Mouse (Mus musculus) retina, postnatal 7 days (tissue): ENCODE measurements around the gene Abhd16a.

Experiments used
- DNase-seq: peaks from one replicate; pipeline ENCODE4 v3.0.0-alpha.2; 2012; ENCODE audit warnings: low read depth, low spot score

Abhd16a gene

DNA sequence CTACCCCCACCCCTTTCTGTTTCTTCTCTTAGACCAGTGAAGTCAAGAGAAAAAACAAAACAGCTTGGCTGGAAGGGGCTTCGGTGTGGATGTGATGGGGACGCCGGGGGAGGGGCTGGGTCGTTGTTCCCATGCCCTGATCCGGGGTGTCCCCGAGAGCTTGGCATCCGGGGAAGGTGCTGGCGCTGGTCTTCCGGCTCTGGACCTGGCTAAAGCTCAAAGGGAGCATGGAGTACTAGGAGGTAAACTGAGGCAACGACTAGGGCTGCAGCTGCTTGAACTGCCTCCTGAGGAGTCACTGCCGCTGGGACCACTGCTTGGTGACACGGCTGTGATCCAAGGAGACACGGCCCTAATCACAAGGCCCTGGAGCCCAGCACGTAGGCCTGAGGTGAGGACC is 29.0 kb upstream of the Abhd16a start:
- no peak for DNase-seq

- no peak for DNase-seq
These were observed 28.2 kb upstream of the Abhd16a start for GRCm38 (mm10) chr17:35060737-35061297.

GRCm38 (mm10) chr17:35061299-35061698 is 27.8 kb upstream of the Abhd16a start:
- no peak for DNase-seq

- DNase-seq: no peak
These were observed 25.6 kb upstream of the Abhd16a start for GRCm38 (mm10) chr17:35063466-35063865.

- no peak for DNase-seq
These were observed 24.6 kb upstream of the Abhd16a start for GRCm38 (mm10) chr17:35064378-35064877.

GRCm38 (mm10) chr17:35064951-35065947 is 23.8 kb upstream of the Abhd16a start, which contains the start of gene Ly6g6c:
Gene Ly6g6c, plus strand, starts transcription at chr17:35065388.
- DNase-seq: no peak

DNA sequence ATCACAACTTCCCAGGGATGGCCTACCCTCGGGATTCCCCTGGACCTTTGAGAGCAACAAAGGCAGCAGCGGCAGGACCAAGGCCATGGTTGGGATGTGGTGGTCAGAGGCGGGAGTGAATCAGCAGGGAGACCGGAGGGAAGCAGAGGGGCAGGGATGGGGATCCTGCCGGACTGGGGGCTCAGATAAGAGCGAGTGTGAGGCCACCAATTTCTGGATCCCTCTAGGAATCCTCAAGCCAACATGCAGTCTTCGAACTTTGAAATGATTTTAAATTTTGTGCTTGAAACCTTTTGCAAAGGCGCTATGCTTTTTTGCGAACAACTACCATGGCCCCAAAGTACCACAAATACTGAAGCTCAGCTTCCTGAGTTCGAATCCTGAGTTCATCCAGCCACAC is 23.0 kb upstream of the Abhd16a start, which contains the start of gene Mpig6b:
Gene Mpig6b (minus strand): TSS at position 101 of the 400 bp plus-strand sequence.
- no peak for DNase-seq

GRCm38 (mm10) chr17:35068213-35068914 is 20.7 kb upstream of the Abhd16a start:
- no peak for DNase-seq

- DNase-seq: no peak
These were observed 18.4 kb upstream of the Abhd16a start for GRCm38 (mm10) chr17:35070556-35071229.

DNA sequence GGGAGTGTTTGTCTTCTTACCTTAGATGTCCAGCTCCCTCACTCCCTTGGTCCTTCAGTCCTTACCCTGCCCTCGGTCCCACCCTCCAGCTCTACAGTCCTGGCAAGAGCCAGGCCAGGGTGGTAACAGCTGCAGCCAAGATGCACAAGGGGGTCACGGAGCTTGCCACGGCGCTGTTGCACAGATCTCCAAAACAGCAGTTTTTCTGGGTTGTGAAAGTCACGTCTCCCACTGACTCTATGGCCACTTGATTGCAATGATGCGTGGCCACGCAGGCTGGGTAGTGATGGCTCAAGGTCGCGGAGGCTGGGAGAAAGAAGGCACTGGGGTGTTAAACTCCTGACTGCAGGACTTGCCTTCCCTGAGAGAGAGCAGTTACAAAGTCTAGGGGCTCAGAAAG is 17.6 kb upstream of the Abhd16a start:
- DNase-seq: no peak

DNA sequence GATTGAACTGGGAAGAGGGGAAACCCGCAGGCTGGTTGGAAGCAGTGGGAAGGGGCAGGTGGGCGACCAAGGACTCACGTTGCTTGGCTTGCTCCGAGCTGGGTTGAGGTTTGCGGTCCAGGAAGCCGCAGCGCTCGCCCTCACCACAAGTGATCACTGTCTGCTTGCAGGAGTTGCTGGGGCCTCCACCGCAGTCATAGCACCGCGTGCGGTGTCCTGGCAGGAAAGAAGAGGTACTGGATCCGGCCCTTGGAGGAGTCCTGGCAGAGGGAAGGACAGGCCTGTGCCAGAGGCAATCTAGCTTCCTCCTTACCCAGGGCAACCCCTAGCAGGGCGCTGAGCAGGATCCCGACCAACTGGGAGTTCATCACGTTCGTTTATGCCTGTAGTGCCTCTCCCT is 15.0 kb upstream of the Abhd16a start:
- DNase-seq: no peak

- DNase-seq: no peak
These were observed 12.4 kb upstream of the Abhd16a start, which contains the start of gene Ly6g6e for GRCm38 (mm10) chr17:35076507-35077176. Gene Ly6g6e, plus strand, starts transcription at chr17:35076902.

- no peak for DNase-seq
These were observed 11.8 kb upstream of the Abhd16a start for GRCm38 (mm10) chr17:35077285-35077684.

- peak; percentile 20 for DNase-seq
These were observed 11.3 kb upstream of the Abhd16a start, which contains the start of gene Ly6g6d for GRCm38 (mm10) chr17:35077786-35078233. Gene Ly6g6d, minus strand, starts transcription at chr17:35078065.

GRCm38 (mm10) chr17:35079778-35080177 is 9.3 kb upstream of the Abhd16a start:
- no peak for DNase-seq

- DNase-seq: no peak
These were observed 8.8 kb upstream of the Abhd16a start for GRCm38 (mm10) chr17:35080248-35080647.

- no peak for DNase-seq
These were observed 8.4 kb upstream of the Abhd16a start for GRCm38 (mm10) chr17:35080710-35081109.

DNA sequence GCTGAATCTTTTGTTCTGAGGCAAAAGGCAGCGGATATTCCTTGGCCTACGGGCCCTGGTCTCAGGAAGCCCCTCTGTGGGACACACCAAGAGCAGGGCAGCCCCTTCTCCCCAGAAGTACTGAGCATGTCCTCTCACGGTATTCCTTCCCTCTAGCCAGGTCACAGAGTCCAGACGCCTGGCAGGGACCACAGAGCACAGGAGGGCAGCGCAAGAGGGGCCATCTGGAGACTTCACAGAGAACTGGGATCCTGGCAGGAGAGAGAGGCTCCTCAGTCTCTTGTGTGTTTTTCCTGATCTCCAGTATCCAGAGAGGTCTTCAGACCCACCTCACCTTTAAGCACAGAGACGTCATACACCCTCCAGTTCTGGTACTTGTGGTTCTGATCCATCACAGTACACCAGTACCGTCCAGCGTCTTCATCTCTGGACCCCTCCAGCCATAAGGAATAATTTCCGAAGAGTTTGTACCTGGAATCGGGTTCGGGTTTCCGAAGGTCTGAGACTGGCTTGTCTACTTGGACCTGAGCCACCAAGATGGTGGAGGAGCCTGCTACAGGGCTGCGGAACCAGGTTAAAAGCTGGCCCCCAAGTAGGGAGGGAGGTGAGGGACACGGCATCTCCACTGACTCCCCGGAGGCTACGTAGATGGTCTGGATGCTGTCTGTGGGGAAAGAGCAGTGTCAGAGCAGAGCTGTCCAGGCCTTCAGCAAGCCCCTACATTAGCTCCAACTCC is 6.1 kb upstream of the Abhd16a start:
- no peak for DNase-seq

DNA sequence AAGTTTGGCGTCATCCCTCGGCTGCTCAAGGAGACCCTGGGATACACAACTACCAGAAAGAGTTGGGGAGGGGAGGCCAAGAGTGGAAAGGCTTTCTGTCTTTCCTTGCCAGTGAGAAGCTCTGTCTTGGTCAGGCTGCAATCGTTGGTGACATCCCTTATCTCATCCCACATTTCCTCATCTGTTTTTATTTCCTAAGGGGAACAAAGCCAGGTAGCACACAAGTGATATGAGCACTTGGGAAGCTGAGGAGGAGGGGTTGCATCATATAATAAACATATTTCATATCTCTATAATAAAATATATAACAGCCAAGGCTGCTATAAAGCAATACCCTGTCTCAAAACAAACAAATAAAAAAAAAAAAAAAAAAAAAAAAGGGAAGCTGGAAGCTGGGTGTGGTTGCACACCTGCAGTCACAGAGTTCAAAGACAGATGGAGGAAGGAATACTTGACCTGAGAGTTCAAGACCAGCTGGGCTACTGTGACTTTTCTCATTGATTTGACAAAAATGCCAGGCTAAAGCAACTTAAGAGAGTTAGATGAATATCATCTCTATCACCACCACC is 5.0 kb upstream of the Abhd16a start:
- no peak for DNase-seq
